Mouse (Mus musculus) left cerebral cortex, adult 9 months (tissue): ENCODE data around the gene Mmp11.

ENCODE experiments used
- DNase-seq, 2 experiments: peaks; one replicate each; pipeline ENCODE4 v3.0.0; 2022; ENCODE audit warnings: low spot score in 2 of 2

Mmp11 gene

GRCm38 (mm10) chr10:75935680-75936541, at the start of gene Mmp11:
Gene Mmp11 (minus strand): TSS chr10:75936496.
- peak in 1 of 2 experiments; percentile 76 for DNase-seq

GRCm38 (mm10) chr10:75979432-75979831, 43.1 kb upstream of the Mmp11 start:
- no peak for DNase-seq

- DNase-seq, result no peak
These were observed 42.5 kb upstream of the Mmp11 start for GRCm38 (mm10) chr10:75978835-75979157.

- no peak for DNase-seq
These were observed 42.0 kb upstream of the Mmp11 start for GRCm38 (mm10) chr10:75978119-75978834.

- no peak for DNase-seq
These were observed 38.9 kb upstream of the Mmp11 start for GRCm38 (mm10) chr10:75975216-75975615.

- no peak for DNase-seq
These were observed 37.5 kb upstream of the Mmp11 start for GRCm38 (mm10) chr10:75973846-75974245.

- no peak for DNase-seq
These were observed 18.1 kb upstream of the Mmp11 start, which contains the start of gene Gm5134 for GRCm38 (mm10) chr10:75954381-75954811. Gene Gm5134 (plus strand): TSS chr10:75954514.

- DNase-seq, result peak in 1 of 2 experiments; percentile 55
These were observed 15.2 kb upstream of the Mmp11 start for GRCm38 (mm10) chr10:75951424-75952050.

- no peak for DNase-seq
These were observed 14.5 kb upstream of the Mmp11 start for GRCm38 (mm10) chr10:75950791-75951210.

GRCm38 (mm10) chr10:75949053-75950045, 13.1 kb upstream of the Mmp11 start:
- DNase-seq, result no peak

- no peak for DNase-seq
These were observed 11.8 kb upstream of the Mmp11 start for GRCm38 (mm10) chr10:75948079-75948478.

GRCm38 (mm10) chr10:75945896-75946295, 9.6 kb upstream of the Mmp11 start:
- no peak for DNase-seq

GRCm38 (mm10) chr10:75945213-75945612, 8.9 kb upstream of the Mmp11 start:
- DNase-seq, result no peak

GRCm38 (mm10) chr10:75944066-75944772, 7.9 kb upstream of the Mmp11 start:
- no peak for DNase-seq

GRCm38 (mm10) chr10:75942736-75943477, 6.6 kb upstream of the Mmp11 start, which contains the start of gene Vpreb3:
Gene Vpreb3 (plus strand): TSS chr10:75943057.
- no peak for DNase-seq

- no peak for DNase-seq
These were observed 4.9 kb upstream of the Mmp11 start for GRCm38 (mm10) chr10:75941042-75941824.

- no peak for DNase-seq
These were observed 4.2 kb upstream of the Mmp11 start, which contains the start of gene Gm867 for GRCm38 (mm10) chr10:75940520-75940919. Gene Gm867 (minus strand): TSS chr10:75940672.

- DNase-seq, result peak in 1 of 2 experiments; percentile 37
These were observed 3.4 kb upstream of the Mmp11 start for GRCm38 (mm10) chr10:75939481-75940234.
